Mouse (Mus musculus) heart, embryonic 13.5 days (tissue): ENCODE measurements at regions not wholly inside any gene's neighbourhood (a gene's known extent, or its start where the extent isn't known, plus 50 kb on each side); places are given as distances from the start of the nearest gene placed in this dataset.
A peak's percentile ranks its signal among the peaks of the same experiment; 100 is the strongest.

ENCODE experiments used
- ATAC-seq: fragments of 200-750 bp; cut with Nextera tagmentation; 2 replicates; pipeline ENCODE4 v1.8.0; 2017; ENCODE audit warnings: moderate TSS enrichment; ENCODE audit not compliant: insufficient number of reproducible peaks, low FRiP score, low TSS enrichment; ENCODE audit errors: extremely low read depth
- H3K27ac ChIP-seq: fragments of 300-500 bp; sonication (generic); replicated peaks from 2 replicates; pipeline ENCODE4 v1.5.1; 2015; ENCODE audit warnings: moderate library complexity, mild to moderate bottlenecking, inconsistent platforms
- H3K27me3 ChIP-seq: fragments of 300-500 bp; sonication (generic); replicated peaks from 2 replicates; pipeline ENCODE4 v1.6.1; 2015; ENCODE audit warnings: mild to moderate bottlenecking, inconsistent platforms
- H3K36me3 ChIP-seq: fragments of 300-500 bp; sonication (generic); 2 replicates; pipeline ENCODE4 v1.6.1; 2015; ENCODE audit warnings: mild to moderate bottlenecking, inconsistent platforms
- H3K4me1 ChIP-seq: fragments of 300-500 bp; sonication (generic); 2 replicates; pipeline ENCODE4 v1.6.1; 2015; ENCODE audit warnings: inconsistent platforms
- H3K4me2 ChIP-seq: fragments of 300-500 bp; sonication (generic); 2 replicates; pipeline ENCODE4 v1.6.1; 2015; ENCODE audit warnings: inconsistent platforms, mild to moderate bottlenecking, moderate library complexity
- H3K4me3 ChIP-seq: fragments of 300-500 bp; sonication (generic); 2 replicates; pipeline ENCODE4 v1.5.1; 2015; ENCODE audit warnings: moderate library complexity, mild to moderate bottlenecking, inconsistent platforms
- H3K9ac ChIP-seq: fragments of 300-500 bp; sonication (generic); 2 replicates; pipeline ENCODE4 v1.6.1; 2015; ENCODE audit warnings: inconsistent platforms, mild to moderate bottlenecking, moderate library complexity
- H3K9me3 ChIP-seq: fragments of 300-500 bp; sonication (generic); 2 replicates; pipeline ENCODE4 v1.6.1; 2016; ENCODE audit warnings: inconsistent platforms
- WGBS: fragments of 180-500 bp; shearing (Covaris S2); methylation state at CpG from one replicate; pipeline ENCODE4 v1.1.7; 2015; ENCODE audit warnings: mixed read lengths; 5-methylcytosine and 5-hydroxymethylcytosine counted together

- Histone ChIP-seq H3K27ac (peak overlapping the region; percentile 39; the same call in 1 of the 2 replicates), H3K27me3 (peaks cover 79% of the 10 kb centered on the region), H3K36me3 (no peaks in the 10 kb centered on the region), H3K4me3 (no peak overlapping the region), H3K9ac (peak overlapping the region; percentile 38), H3K4me1 (peaks cover 17% of the 10 kb centered on the region), H3K4me2 (peak overlapping the region; percentile 18), H3K9me3 (no peaks in the 10 kb centered on the region)
- ATAC-seq: no peak
- 27% methylated on average over 9 of the region's 9 CpGs for WGBS
Measured at GRCm38 (mm10) chr13:107903150-107903959, 140.9 kb upstream of the Smim15 start.

GRCm38 (mm10) chr13:107902800-107903149 is 141.5 kb upstream of the Smim15 start:
- H3K9ac ChIP-seq: no peak overlapping the region
- no peak for ATAC-seq
- peak overlapping the region; percentile 39; the same call in 1 of the 2 replicates for H3K27ac ChIP-seq
- peaks cover 80% of the 10 kb centered on the region for H3K27me3 ChIP-seq
- 0 out of 2 replicates have a peak, but pooled peaks cover 4% of the 10 kb centered on the region for H3K9me3 ChIP-seq
- peaks cover 17% of the 10 kb centered on the region for H3K4me1 ChIP-seq
- no peak overlapping the region for H3K4me3 ChIP-seq
- H3K4me2 ChIP-seq: peak overlapping the region; percentile 18
- 62% methylated on average over 5 of the region's 5 CpGs for WGBS
- H3K36me3 ChIP-seq: no peaks in the 10 kb centered on the region

- H3K27ac ChIP-seq: no peak overlapping the region; the same call in 1 of the 2 replicates
- ATAC-seq: no peak
- no peaks in the 10 kb centered on the region for H3K36me3 ChIP-seq
- no peak overlapping the region for H3K9ac ChIP-seq
- 0 out of 2 replicates have a peak, but pooled peaks cover 4% of the 10 kb centered on the region for H3K9me3 ChIP-seq
- H3K4me1 ChIP-seq: peaks cover 17% of the 10 kb centered on the region
- H3K27me3 ChIP-seq: peaks cover 81% of the 10 kb centered on the region
- no peak overlapping the region for H3K4me2 ChIP-seq
- WGBS: 51% methylated on average over 8 of the region's 8 CpGs
- no peak overlapping the region for H3K4me3 ChIP-seq
Measured at GRCm38 (mm10) chr13:107899600-107900229, 144.5 kb upstream of the Smim15 start.

DNA sequence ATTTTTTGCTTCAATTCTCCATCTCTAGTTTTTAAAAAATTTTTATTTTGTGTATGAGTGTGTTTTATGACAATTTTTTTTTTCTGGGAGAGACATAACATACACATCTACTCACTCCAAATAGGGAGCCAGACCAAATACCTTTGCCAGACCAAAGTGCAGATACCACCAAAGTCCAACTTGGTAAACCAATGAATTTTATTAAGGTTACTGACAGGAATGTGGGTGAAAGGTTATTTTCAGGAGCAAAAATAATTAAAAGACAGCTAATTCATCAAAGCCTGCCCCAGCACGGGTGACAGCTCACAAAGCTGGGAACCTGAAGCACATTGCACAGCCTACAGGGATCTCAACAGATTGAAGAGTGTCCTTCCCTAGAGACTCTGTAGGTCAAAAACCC is 146.6 kb upstream of the Smim15 start:
- Histone ChIP-seq H3K9ac (no peak overlapping the region), H3K4me1 (peaks cover 3% of the 10 kb centered on the region), H3K9me3 (0 out of 2 replicates have a peak, but pooled peaks cover 4% of the 10 kb centered on the region), H3K4me3 (no peak overlapping the region), H3K27ac (no peak overlapping the region), H3K4me2 (no peak overlapping the region), H3K36me3 (no peaks in the 10 kb centered on the region), H3K27me3 (peaks cover 90% of the 10 kb centered on the region)
- ATAC-seq: no peak
- 78% methylated on average over 1 of the region's 1 CpGs for WGBS

GRCm38 (mm10) chr13:107897184-107897583 is 147.1 kb upstream of the Smim15 start:
- Histone ChIP-seq H3K9ac (no peak overlapping the region), H3K4me1 (peaks cover 3% of the 10 kb centered on the region; the same call in 1 of the 2 replicates), H3K4me3 (no peak overlapping the region), H3K27me3 (peaks cover 90% of the 10 kb centered on the region), H3K9me3 (0 out of 2 replicates have a peak, but pooled peaks cover 4% of the 10 kb centered on the region), H3K4me2 (no peak overlapping the region), H3K36me3 (no peaks in the 10 kb centered on the region), H3K27ac (no peak overlapping the region)
- no peak for ATAC-seq
- 57% methylated on average over 3 of the region's 3 CpGs for WGBS

GRCm38 (mm10) chr13:107893581-107894183 is 150.6 kb upstream of the Smim15 start:
- Histone ChIP-seq H3K9ac (no peak overlapping the region), H3K9me3 (0 out of 2 replicates have a peak, but pooled peaks cover 4% of the 10 kb centered on the region), H3K27me3 (peaks cover 60% of the 10 kb centered on the region), H3K36me3 (no peaks in the 10 kb centered on the region), H3K27ac (no peak overlapping the region), H3K4me3 (no peak overlapping the region), H3K4me1 (peaks cover 12% of the 10 kb centered on the region; the same call in 1 of the 2 replicates), H3K4me2 (no peak overlapping the region)
- WGBS: 84% methylated on average over 8 of the region's 8 CpGs
- no peak for ATAC-seq

- 84% methylated on average over 4 of the region's 4 CpGs for WGBS
- no peaks in the 10 kb centered on the region for H3K36me3 ChIP-seq
- no peak overlapping the region for H3K4me2 ChIP-seq
- no peak overlapping the region for H3K27ac ChIP-seq
- peaks cover 55% of the 10 kb centered on the region for H3K27me3 ChIP-seq
- no peak overlapping the region for H3K4me3 ChIP-seq
- H3K4me1 ChIP-seq: peaks cover 14% of the 10 kb centered on the region; the same call in 1 of the 2 replicates
- no peak overlapping the region for H3K9ac ChIP-seq
- ATAC-seq: no peak
- H3K9me3 ChIP-seq: 0 out of 2 replicates have a peak, but pooled peaks cover 3% of the 10 kb centered on the region
Measured at GRCm38 (mm10) chr13:107893081-107893480, 151.2 kb upstream of the Smim15 start.

- Histone ChIP-seq H3K4me3 (peak overlapping the region; percentile 89), H3K4me2 (peak overlapping the region; percentile 79), H3K9me3 (no peaks in the 10 kb centered on the region), H3K4me1 (peaks cover 25% of the 10 kb centered on the region), H3K27me3 (peaks cover 47% of the 10 kb centered on the region), H3K9ac (peak overlapping the region; percentile 84), H3K36me3 (no peaks in the 10 kb centered on the region), H3K27ac (peak overlapping the region; percentile 94)
- no peak for ATAC-seq
- WGBS: 16% methylated on average over 11 of the region's 11 CpGs
Measured at GRCm38 (mm10) chr13:107891946-107892345, 152.3 kb upstream of the Smim15 start.

DNA sequence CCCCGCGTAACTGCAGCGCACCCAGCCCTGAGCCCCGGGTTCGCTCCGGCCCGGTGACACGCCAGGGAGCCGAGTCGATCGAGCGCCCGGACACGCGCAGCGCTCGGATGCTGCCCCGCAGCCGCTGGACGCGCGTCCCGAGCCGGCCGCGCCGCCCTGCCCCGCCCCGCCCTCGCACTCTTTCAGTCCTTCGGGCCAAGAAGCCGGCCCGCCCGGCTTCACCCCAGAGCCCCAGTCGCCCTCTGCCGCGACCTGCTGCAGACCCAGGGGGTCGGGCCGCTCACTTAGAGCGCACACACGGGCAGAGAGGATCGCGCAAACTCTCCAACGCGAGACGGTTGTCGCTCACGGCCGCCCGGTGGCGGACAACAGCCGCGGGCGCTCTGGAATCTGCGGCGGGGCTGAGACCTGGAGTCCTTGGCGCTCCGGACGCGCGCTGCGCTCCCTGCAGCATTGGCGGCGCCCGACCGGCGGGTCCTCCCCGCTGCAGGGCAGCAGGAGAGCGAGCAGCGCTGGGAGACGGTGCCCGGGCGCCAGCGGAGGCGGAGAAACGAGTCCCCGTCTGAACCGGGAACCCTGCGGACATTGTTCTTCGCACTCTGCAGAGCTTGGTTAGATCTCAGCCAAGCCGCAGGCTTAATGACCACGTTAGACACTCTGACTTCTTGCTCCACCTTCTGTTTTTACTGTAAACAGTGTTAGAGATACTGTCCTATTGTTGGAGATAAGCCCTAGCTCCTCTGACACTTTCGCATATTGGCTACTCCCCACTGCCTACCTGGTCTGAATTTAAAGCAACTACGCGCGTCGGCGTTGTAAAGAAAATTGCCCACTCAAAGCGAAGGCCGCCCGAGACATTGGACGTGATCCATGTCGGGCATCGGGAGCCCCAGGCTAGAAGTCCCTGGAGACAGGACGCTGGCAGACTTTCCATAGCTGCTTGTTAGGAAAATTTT is 153.1 kb upstream of the Smim15 start:
- Histone ChIP-seq H3K4me2 (peak overlapping the region; percentile 79), H3K27me3 (peaks cover 39% of the 10 kb centered on the region), H3K9ac (peak overlapping the region; percentile 84), H3K9me3 (no peaks in the 10 kb centered on the region), H3K4me3 (peak overlapping the region; percentile 89), H3K4me1 (peaks cover 30% of the 10 kb centered on the region), H3K36me3 (no peaks in the 10 kb centered on the region), H3K27ac (peak overlapping the region; percentile 94)
- WGBS: under 1% methylated on average over 95 of the region's 95 CpGs
- 0 out of 2 replicates have a peak, but pooled peaks have one; percentile 2 for ATAC-seq

DNA sequence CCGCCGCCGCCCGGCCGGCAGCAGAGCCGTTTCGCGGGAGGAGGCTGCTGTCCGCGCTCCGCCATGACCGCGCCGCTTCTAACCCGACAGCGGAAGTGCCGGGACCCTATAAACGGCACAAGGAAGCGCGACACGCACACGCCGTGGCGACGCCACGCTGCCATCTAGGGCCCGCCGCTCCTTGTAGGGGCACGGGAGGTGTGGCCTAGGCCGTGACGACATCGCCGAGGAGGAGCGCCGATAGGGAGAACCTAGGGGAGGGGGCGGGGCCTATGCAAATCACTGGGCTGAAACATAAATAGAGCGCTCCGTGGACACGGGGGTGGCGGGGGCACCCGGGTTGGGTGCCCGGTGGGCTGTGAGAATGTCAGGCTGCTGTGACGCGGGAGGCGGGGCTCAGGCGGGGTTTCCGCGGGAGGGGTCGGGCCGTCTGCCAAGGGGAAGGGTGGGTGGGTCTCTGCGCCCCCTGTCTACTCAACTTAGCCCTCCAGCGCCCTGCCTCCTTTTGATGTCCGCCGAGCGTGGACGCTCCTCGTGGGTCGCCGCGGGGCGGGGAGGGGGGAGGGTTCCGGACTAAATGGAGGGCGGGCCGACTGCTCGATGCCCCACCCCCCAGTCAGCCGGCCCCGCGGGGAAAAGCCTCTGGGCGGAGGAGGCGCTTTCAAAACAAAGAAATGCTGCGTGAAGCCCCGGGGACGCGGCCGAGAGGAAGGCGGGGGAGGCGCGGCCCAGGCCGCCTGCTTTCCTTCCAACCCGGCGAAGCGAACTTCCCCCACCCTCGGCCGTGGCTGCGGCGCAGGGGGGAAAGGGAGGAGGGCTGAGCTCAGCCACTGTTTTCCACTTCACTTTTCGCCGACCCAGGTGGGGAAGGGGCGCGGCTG is 154.0 kb upstream of the Smim15 start:
- H3K9me3 ChIP-seq: no peaks in the 10 kb centered on the region
- no peaks in the 10 kb centered on the region for H3K36me3 ChIP-seq
- H3K4me1 ChIP-seq: peaks cover 30% of the 10 kb centered on the region
- peak overlapping the region; percentile 79 for H3K4me2 ChIP-seq
- WGBS: under 1% methylated on average over 87 of the region's 90 CpGs
- H3K27me3 ChIP-seq: peaks cover 30% of the 10 kb centered on the region
- H3K9ac ChIP-seq: peak overlapping the region; percentile 94
- ATAC-seq: peak; percentile 93
- peak overlapping the region; percentile 94 for H3K27ac ChIP-seq
- peak overlapping the region; percentile 89 for H3K4me3 ChIP-seq
